Mouse (Mus musculus): ENCODE data around the gene Clec4a1.

GRCm38 (mm10) chr6:122874720-122875389 lies 46.8 kb upstream of the Clec4a1 start:
- TF ChIP-seq CTCF (IDR thresholded peaks at IDR 0.05; ENCODE audit: low read depth) = no peak
- no peak for TF ChIP-seq EP300 (IDR thresholded peaks at IDR 0.05; ENCODE audit: low read depth)
